Mouse (Mus musculus) midbrain, embryonic 16.5 days (tissue): ENCODE measurements at regions not wholly inside any gene's neighbourhood (a gene's known extent, or its start where the extent isn't known, plus 50 kb on each side); places are given as distances from the start of the nearest gene placed in this dataset.

Experiments used
- ATAC-seq: fragments of 200-750 bp; cut with Nextera tagmentation; 2 replicates; pipeline ENCODE4 v1.8.0; 2017; ENCODE audit warnings: moderate TSS enrichment
- H3K27ac ChIP-seq: fragments of 300-500 bp; sonication (generic); 2 replicates; pipeline ENCODE4 v1.5.1; 2014; ENCODE audit warnings: mild to moderate bottlenecking, low read length, mixed read lengths
- H3K27me3 ChIP-seq: fragments of 300-500 bp; sonication (generic); 2 replicates; pipeline ENCODE4 v1.6.1; 2014; ENCODE audit warnings: low read depth, low read length, mixed read lengths; ENCODE audit not compliant: control insufficient read depth, insufficient read depth
- H3K36me3 ChIP-seq: fragments of 300-500 bp; sonication (generic); 2 replicates; pipeline ENCODE4 v1.6.1; 2014; ENCODE audit warnings: mild to moderate bottlenecking, low read length, moderate library complexity, mixed read lengths; ENCODE audit not compliant: control insufficient read depth, insufficient read depth
- H3K4me1 ChIP-seq: fragments of 300-500 bp; sonication (generic); 2 replicates; pipeline ENCODE4 v1.6.1; 2014; ENCODE audit warnings: mild to moderate bottlenecking, low read length, mixed read lengths; ENCODE audit not compliant: control insufficient read depth, insufficient read depth
- H3K4me2 ChIP-seq: fragments of 300-500 bp; sonication (generic); 2 replicates; pipeline ENCODE4 v1.6.1; 2014; ENCODE audit warnings: mild to moderate bottlenecking, low read length, mixed read lengths
- H3K4me3 ChIP-seq: fragments of 300-500 bp; sonication (generic); 2 replicates; pipeline ENCODE4 v1.5.1; 2014; ENCODE audit warnings: low read depth, mild to moderate bottlenecking, low read length, moderate library complexity, mixed read lengths
- H3K9ac ChIP-seq: fragments of 300-500 bp; sonication (generic); 2 replicates; pipeline ENCODE4 v1.6.1; 2014; ENCODE audit warnings: low read depth, low read length, mixed read lengths
- H3K9me3 ChIP-seq: fragments of 300-500 bp; sonication (generic); replicated peaks from 2 replicates; pipeline ENCODE4 v1.6.1; 2014; ENCODE audit warnings: mild to moderate bottlenecking, low read length, mixed read lengths; ENCODE audit not compliant: control insufficient read depth, poor library complexity, severe bottlenecking
- WGBS: fragments of 180-500 bp; shearing (Covaris S2); extraction: QIAGEN DNeasy Blood & Tissue Kit; methylation state at CpG from one replicate; pipeline ENCODE4 v1.1.7; 2014; 5-methylcytosine and 5-hydroxymethylcytosine counted together

- Histone ChIP-seq H3K27me3 (no peaks in the 10 kb centered on the region), H3K4me1 (no peaks in the 10 kb centered on the region), H3K4me3 (no peak overlapping the region), H3K9me3 (no peaks in the 10 kb centered on the region), H3K9ac (no peak overlapping the region), H3K36me3 (no peaks in the 10 kb centered on the region), H3K27ac (no peak overlapping the region), H3K4me2 (no peak overlapping the region)
- 83% methylated on average over 2 of the region's 2 CpGs for WGBS
- ATAC-seq, result no peak
These were observed 184.2 kb upstream of the Nmur2 start for GRCm38 (mm10) chr11:56224999-56225398.

- no peaks in the 10 kb centered on the region; the same call in 1 of the 2 replicates for H3K9me3 ChIP-seq
- no peaks in the 10 kb centered on the region for H3K4me1 ChIP-seq
- H3K4me3 ChIP-seq, result no peak overlapping the region
- no peak overlapping the region for H3K9ac ChIP-seq
- no peak overlapping the region for H3K4me2 ChIP-seq
- H3K27ac ChIP-seq, result no peak overlapping the region
- no peaks in the 10 kb centered on the region for H3K36me3 ChIP-seq
- WGBS, result 98% methylated on average over 2 of the region's 2 CpGs
- no peaks in the 10 kb centered on the region for H3K27me3 ChIP-seq
- ATAC-seq, result no peak
These were observed 174.9 kb upstream of the Nmur2 start for GRCm38 (mm10) chr11:56215706-56216105.

GRCm38 (mm10) chr11:56201844-56202243, 161.0 kb upstream of the Nmur2 start:
- Histone ChIP-seq H3K9ac (no peak overlapping the region), H3K27ac (no peak overlapping the region), H3K27me3 (no peaks in the 10 kb centered on the region), H3K36me3 (no peaks in the 10 kb centered on the region), H3K4me1 (no peaks in the 10 kb centered on the region), H3K9me3 (no peaks in the 10 kb centered on the region), H3K4me2 (no peak overlapping the region), H3K4me3 (no peak overlapping the region)
- ATAC-seq, result no peak
- WGBS, result 90% methylated on average over 3 of the region's 3 CpGs

GRCm38 (mm10) chr11:56195316-56195715, 154.5 kb upstream of the Nmur2 start:
- Histone ChIP-seq H3K4me1 (no peaks in the 10 kb centered on the region), H3K9ac (no peak overlapping the region), H3K9me3 (no peaks in the 10 kb centered on the region), H3K4me3 (no peak overlapping the region), H3K36me3 (no peaks in the 10 kb centered on the region), H3K27ac (no peak overlapping the region), H3K27me3 (no peaks in the 10 kb centered on the region), H3K4me2 (no peak overlapping the region)
- WGBS, result 82% methylated on average over 3 of the region's 3 CpGs
- ATAC-seq, result no peak

- Histone ChIP-seq H3K27ac (no peak overlapping the region), H3K36me3 (no peaks in the 10 kb centered on the region), H3K4me2 (no peak overlapping the region), H3K9me3 (no peaks in the 10 kb centered on the region), H3K9ac (no peak overlapping the region), H3K27me3 (no peaks in the 10 kb centered on the region), H3K4me3 (no peak overlapping the region), H3K4me1 (no peaks in the 10 kb centered on the region)
- WGBS, result 51% methylated on average over 2 of the region's 2 CpGs
- no peak for ATAC-seq
These were observed 152.6 kb upstream of the Nmur2 start for GRCm38 (mm10) chr11:56193426-56193825.

- WGBS, result 87% methylated on average over 1 of the region's 1 CpGs
- no peak for ATAC-seq
- H3K4me3 ChIP-seq, result no peak overlapping the region
These were observed 133.1 kb upstream of the Nmur2 start for GRCm38 (mm10) chr11:56173895-56174294.

GRCm38 (mm10) chr11:56173246-56173645, 132.4 kb upstream of the Nmur2 start:
- Histone ChIP-seq H3K9ac (no peak overlapping the region), H3K4me1 (no peaks in the 10 kb centered on the region), H3K4me2 (no peak overlapping the region), H3K27me3 (no peaks in the 10 kb centered on the region), H3K4me3 (no peak overlapping the region), H3K9me3 (no peaks in the 10 kb centered on the region), H3K36me3 (no peaks in the 10 kb centered on the region), H3K27ac (no peak overlapping the region)
- WGBS, result 90% methylated on average over 3 of the region's 3 CpGs
- ATAC-seq, result no peak

More at GRCm38 (mm10) chr11:56173895-56174294, 133.1 kb upstream of the Nmur2 start:
- H3K27ac ChIP-seq, result no peak overlapping the region
- no peak overlapping the region for H3K9ac ChIP-seq
- H3K4me2 ChIP-seq, result no peak overlapping the region
- H3K27me3 ChIP-seq, result no peaks in the 10 kb centered on the region
- H3K4me1 ChIP-seq, result no peaks in the 10 kb centered on the region
- no peaks in the 10 kb centered on the region for H3K9me3 ChIP-seq
- no peaks in the 10 kb centered on the region for H3K36me3 ChIP-seq

GRCm38 (mm10) chr11:56169576-56169975, 128.8 kb upstream of the Nmur2 start:
- H3K9me3 ChIP-seq, result no peaks in the 10 kb centered on the region
- H3K36me3 ChIP-seq, result no peaks in the 10 kb centered on the region
- ATAC-seq, result no peak
- H3K9ac ChIP-seq, result no peak overlapping the region
- no peak overlapping the region for H3K27ac ChIP-seq
- no peak overlapping the region for H3K4me3 ChIP-seq
- no peaks in the 10 kb centered on the region for H3K27me3 ChIP-seq
- H3K4me1 ChIP-seq, result peaks cover 3% of the 10 kb centered on the region; the same call in 1 of the 2 replicates
- WGBS, result 72% methylated on average over 9 of the region's 9 CpGs
- H3K4me2 ChIP-seq, result no peak overlapping the region

GRCm38 (mm10) chr11:56166849-56167248, 126.0 kb upstream of the Nmur2 start:
- Histone ChIP-seq H3K4me1 (peaks cover 3% of the 10 kb centered on the region; the same call in 1 of the 2 replicates), H3K9ac (no peak overlapping the region), H3K4me3 (no peak overlapping the region), H3K4me2 (no peak overlapping the region), H3K36me3 (no peaks in the 10 kb centered on the region), H3K27ac (no peak overlapping the region; the same call in 1 of the 2 replicates), H3K27me3 (no peaks in the 10 kb centered on the region), H3K9me3 (no peaks in the 10 kb centered on the region)
- 27% methylated on average over 2 of the region's 2 CpGs for WGBS
- 0 out of 2 replicates have a peak, but pooled peaks have one; percentile 36 for ATAC-seq
